Comparison of ENCODE assay signal across 18 mouse cellular contexts in the genomic region with DNA sequence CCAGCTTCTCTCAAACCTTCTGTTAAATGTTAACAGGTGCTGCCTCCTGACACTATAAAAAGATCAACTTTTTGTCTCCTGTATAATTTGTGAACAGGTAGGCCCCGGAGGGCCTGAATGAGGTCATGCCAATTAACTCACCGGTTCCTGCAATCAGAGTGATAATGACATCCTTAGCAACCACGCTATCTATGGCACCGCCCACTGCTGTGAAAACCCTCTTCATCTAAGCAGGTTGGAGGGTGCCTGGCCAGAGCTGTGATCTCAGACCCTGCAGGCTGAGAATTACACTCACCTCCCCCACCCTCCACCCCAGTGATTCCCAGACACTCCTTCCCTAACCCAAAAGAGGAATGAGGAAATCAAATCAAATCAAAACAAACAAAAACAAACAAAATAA.
DNase-seq lines count a peak whose midpoint lies in the region; ATAC-seq and TF ChIP-seq lines count a peak whose summit lies in the region.
"Had no signal": no experiment of that assay in that cellular context is flagged by ENCODE, and none has a peak within 500 bp of the region (broad histone marks: within the 10 kb centered on the region; RNA-seq: fewer than 3 reads in every experiment).

No protein-coding gene starts in this region.

- peak overlapping the region; percentile 37 for H3K27ac ChIP-seq in heart, adult 2 months
- H3K27ac ChIP-seq in layer of hippocampus, adult 2 months, result peak overlapping the region; percentile 85
- no peak overlapping the region for H3K27ac ChIP-seq in embryonic facial prominence, embryonic 14.5 days (replicated peaks; ENCODE audit: low read depth, low read length)
- no peak overlapping the region for H3K27ac ChIP-seq in intestine, postnatal 0 days (ENCODE audit: low read depth, low read length)

- H3K4me3 ChIP-seq in heart, adult 2 months, result no peak overlapping the region
- no peak overlapping the region for H3K4me3 ChIP-seq in layer of hippocampus, adult 2 months
- no peak overlapping the region for H3K4me3 ChIP-seq in embryonic facial prominence, embryonic 14.5 days (ENCODE audit: low read depth, low read length)
- H3K4me3 ChIP-seq in intestine, postnatal 0 days (ENCODE audit: low read depth, low read length), result no peak overlapping the region

- no peak for TF ChIP-seq CTCF in heart, adult 2 months (IDR thresholded peaks at IDR 0.05)
- TF ChIP-seq CTCF in layer of hippocampus, adult 2 months (conservative IDR thresholded peaks at IDR 0.05), result no peak
- no peak for TF ChIP-seq CTCF in intestine, postnatal 0 days (IDR thresholded peaks at IDR 0.05; ENCODE audit: low read depth)

- no peaks in the 10 kb centered on the region for H3K9me3 ChIP-seq in embryonic facial prominence, embryonic 14.5 days (ENCODE audit: control insufficient read depth, low read length)
- H3K9me3 ChIP-seq in intestine, postnatal 0 days (ENCODE audit: control insufficient read depth), result no peaks in the 10 kb centered on the region

- no peak for TF ChIP-seq EP300 in heart, adult 2 months (IDR thresholded peaks at IDR 0.05; ENCODE audit: insufficient read depth, low read depth, low read length)

- intact Hi-C loops in heart, adult 2 months (cut with DNase I), result no loop called here
- intact Hi-C loops in heart, postnatal 10 days (cut with DNase I), result no loop called here

- no peaks in the 10 kb centered on the region for H3K79me2 ChIP-seq in heart, adult 2 months (replicated peaks; ENCODE audit: control insufficient read depth, insufficient read depth, low read length)

- no peaks in the 10 kb centered on the region for H3K27me3 ChIP-seq in heart, adult 2 months (ENCODE audit: control insufficient read depth, insufficient read depth, low read length)
- H3K27me3 ChIP-seq in embryonic facial prominence, embryonic 14.5 days (replicated peaks; ENCODE audit: control insufficient read depth, insufficient read depth, low read length), result no peaks in the 10 kb centered on the region
- no peaks in the 10 kb centered on the region for H3K27me3 ChIP-seq in intestine, postnatal 0 days (replicated peaks; ENCODE audit: control insufficient read depth, insufficient read depth, low read length)

- TF ChIP-seq POLR2A in heart, adult 2 months (IDR thresholded peaks at IDR 0.05; ENCODE audit: insufficient read depth, low read depth, low read length), result no peak

- WGBS in heart, adult 2 months, result 42% methylated on average over 4 of the region's 4 CpGs
- 34% methylated on average over 4 of the region's 4 CpGs for WGBS in embryonic facial prominence, embryonic 14.5 days
- WGBS in intestine, postnatal 0 days, result 25% methylated on average over 4 of the region's 4 CpGs

- H3K4me2 ChIP-seq in embryonic facial prominence, embryonic 14.5 days (ENCODE audit: low read depth, low read length), result no peak overlapping the region
- H3K4me2 ChIP-seq in intestine, postnatal 0 days (replicated peaks; ENCODE audit: low read depth), result peak overlapping the region; percentile 30

- no peaks in the 10 kb centered on the region; the same call in 1 of the 2 replicates for H3K36me3 ChIP-seq in heart, adult 2 months (ENCODE audit: control insufficient read depth, insufficient read depth, low read length)
- no peaks in the 10 kb centered on the region for H3K36me3 ChIP-seq in embryonic facial prominence, embryonic 14.5 days (ENCODE audit: control insufficient read depth, insufficient read depth, low read length)
- H3K36me3 ChIP-seq in intestine, postnatal 0 days (ENCODE audit: control insufficient read depth, insufficient read depth), result no peaks in the 10 kb centered on the region

- H3K4me1 ChIP-seq in heart, adult 2 months (ENCODE audit: control insufficient read depth, insufficient read depth, low read length), result peaks cover 15% of the 10 kb centered on the region
- H3K4me1 ChIP-seq in embryonic facial prominence, embryonic 14.5 days (ENCODE audit: control insufficient read depth, insufficient read depth, low read length), result peaks cover 14% of the 10 kb centered on the region
- H3K4me1 ChIP-seq in intestine, postnatal 0 days (replicated peaks; ENCODE audit: control insufficient read depth, insufficient read depth, low read length), result no peaks in the 10 kb centered on the region; the same call in 1 of the 2 replicates

- ATAC-seq in embryonic facial prominence, embryonic 14.5 days (ENCODE audit: low read depth), result peak; percentile 69; the same call in 1 of the 2 replicates
- ATAC-seq in intestine, postnatal 0 days, result peak; percentile 45; the same call in 1 of the 2 replicates
- no peak for ATAC-seq in megakaryocyte, adult 5-6 weeks (ENCODE audit: poor library complexity, severe bottlenecking)
- ATAC-seq: activated CD4-positive, CD25-positive, alpha-beta regulatory T cell, adult 4 months had no signal

- DNase-seq in heart, adult 2 months, result no peak
- no peak for DNase-seq in heart, postnatal 10 days
- DNase-seq in layer of hippocampus, adult 2 months (ENCODE audit: low spot score in 2 of 2), result no peak
- no peak for DNase-seq in layer of hippocampus, postnatal 14 days (ENCODE audit: low spot score in 2 of 2)
- peak; percentile 27 for DNase-seq in embryonic facial prominence, embryonic 14.5 days (ENCODE audit: low spot score)
- DNase-seq: adrenal gland, postnatal 25 days; cerebellum, adult 8-10 months; embryo, embryonic 11 days; heart, adult 18-20 months; heart, postnatal 14 days; kidney, adult 18-20 months; liver; lung, adult 18-20 months; lung, postnatal 36 days; midbrain, embryonic 14.5 days had no signal

- H3K9ac ChIP-seq in heart, adult 2 months (ENCODE audit: low read depth, low read length), result no peak overlapping the region
- no peak overlapping the region for H3K9ac ChIP-seq in embryonic facial prominence, embryonic 14.5 days (ENCODE audit: low read depth, low read length)
- no peak overlapping the region for H3K9ac ChIP-seq in intestine, postnatal 0 days (ENCODE audit: low read depth, low read length)

Comparison
In these comparisons a context has a peak if more than half of its experiments do, and no peak if none do; other contexts are left out.
1. H3K27ac ChIP-seq: peak in heart, adult 2 months (single experiment) and layer of hippocampus, adult 2 months (single experiment); none in embryonic facial prominence, embryonic 14.5 days (single experiment) and intestine, postnatal 0 days (single experiment).